Mouse (Mus musculus) hindbrain, embryonic 11.5 days (tissue): Measurements from ENCODE around the gene Ptpn14. TPM values are rescaled to one million over a fixed set of nuclear protein-coding genes. Genes with fewer than 3 reads are reported as not detected.

Experiments used
- ATAC-seq: fragments of 200-750 bp; cut with Nextera tagmentation; 2 replicates; pipeline ENCODE4 v1.8.0; 2017; ENCODE audit warnings: mild to moderate bottlenecking, moderate TSS enrichment, moderate library complexity; ENCODE audit not compliant: low FRiP score
- DNase-seq: peaks from one replicate; pipeline ENCODE4 v3.0.0-alpha.2; 2015; ENCODE audit warnings: low spot score
- H3K27ac ChIP-seq: fragments of 300-500 bp; sonication (generic); 2 replicates; pipeline ENCODE4 v1.5.1; 2014; ENCODE audit warnings: mild to moderate bottlenecking, low read depth, low read length
- H3K27me3 ChIP-seq: fragments of 300-500 bp; sonication (generic); 2 replicates; pipeline ENCODE4 v1.6.1; 2014; ENCODE audit warnings: mild to moderate bottlenecking, low read length, moderate library complexity, mixed read lengths; ENCODE audit not compliant: control insufficient read depth, insufficient read depth
- H3K36me3 ChIP-seq: fragments of 300-500 bp; sonication (generic); 2 replicates; pipeline ENCODE4 v1.6.1; 2014; ENCODE audit warnings: mild to moderate bottlenecking, low read length, moderate library complexity, mixed read lengths; ENCODE audit not compliant: control insufficient read depth, insufficient read depth
- H3K4me1 ChIP-seq: fragments of 300-500 bp; sonication (generic); replicated peaks from 2 replicates; pipeline ENCODE4 v1.6.1; 2014; ENCODE audit warnings: low read length, mixed read lengths; ENCODE audit not compliant: control insufficient read depth, insufficient read depth
- H3K4me2 ChIP-seq: fragments of 300-500 bp; sonication (generic); replicated peaks from 2 replicates; pipeline ENCODE4 v1.6.1; 2014; ENCODE audit warnings: mild to moderate bottlenecking, low read depth, low read length
- H3K4me3 ChIP-seq: fragments of 300-500 bp; sonication (generic); 2 replicates; pipeline ENCODE4 v1.5.1; 2014; ENCODE audit warnings: low read depth, low read length
- H3K9ac ChIP-seq: fragments of 300-500 bp; sonication (generic); 2 replicates; pipeline ENCODE4 v1.6.1; 2014; ENCODE audit warnings: low read depth, low read length
- H3K9me3 ChIP-seq: fragments of 300-500 bp; sonication (generic); 2 replicates; pipeline ENCODE4 v1.6.1; 2016; ENCODE audit warnings: low read length; ENCODE audit not compliant: control insufficient read depth
- WGBS: fragments of 180-500 bp; shearing (Covaris S2); extraction: QIAGEN DNeasy Blood & Tissue Kit; methylation state at CpG from one replicate; pipeline ENCODE4 v1.1.7; 2014; 5-methylcytosine and 5-hydroxymethylcytosine counted together
- polyA plus RNA-seq: library from polyadenylated mRNA; unstranded; fragments of >200 nt; fragmentation: Nextera tagmentation; extraction: Ambion mirVana; gene quantifications from 2 replicates; pipeline ENCODE4 v1.2.1, GENCODE M21; 2014

The Ptpn14 gene
- polyA plus RNA-seq, 1 experiment from 2014 or later, result 7.2 TPM

DNA sequence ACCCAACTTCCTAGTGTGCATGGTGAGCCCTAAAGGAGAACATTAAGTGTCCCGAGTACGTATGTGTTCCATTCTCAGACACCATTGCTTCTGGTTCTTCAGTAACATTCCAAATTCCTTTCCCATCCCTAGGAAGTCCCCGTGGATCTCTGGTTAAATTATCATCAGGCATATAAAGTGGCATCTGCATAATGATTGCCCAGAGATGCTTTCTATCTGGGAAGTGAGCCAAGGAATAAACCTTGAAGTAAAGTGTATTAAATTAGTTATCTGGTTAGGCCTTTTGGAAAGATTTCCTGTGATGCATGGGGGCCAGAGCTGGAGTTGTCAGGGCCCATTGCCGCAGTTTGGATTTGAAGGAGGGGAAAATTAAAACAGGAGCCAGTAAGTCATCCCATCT lies 144.0 kb downstream of the Ptpn14 start:
- H3K9ac ChIP-seq, result no peak overlapping the region
- whole genome bisulfite sequencing, result 93% methylated on average over 4 of the region's 4 CpGs
- no peaks in the 10 kb centered on the region for H3K9me3 ChIP-seq
- no peaks in the 10 kb centered on the region for H3K4me1 ChIP-seq
- H3K27me3 ChIP-seq, result no peaks in the 10 kb centered on the region
- no peak overlapping the region for H3K4me2 ChIP-seq
- no peak overlapping the region for H3K4me3 ChIP-seq
- ATAC-seq (no peak), DNase-seq (no peak)
- no peaks in the 10 kb centered on the region for H3K36me3 ChIP-seq
- H3K27ac ChIP-seq, result no peak overlapping the region

DNA sequence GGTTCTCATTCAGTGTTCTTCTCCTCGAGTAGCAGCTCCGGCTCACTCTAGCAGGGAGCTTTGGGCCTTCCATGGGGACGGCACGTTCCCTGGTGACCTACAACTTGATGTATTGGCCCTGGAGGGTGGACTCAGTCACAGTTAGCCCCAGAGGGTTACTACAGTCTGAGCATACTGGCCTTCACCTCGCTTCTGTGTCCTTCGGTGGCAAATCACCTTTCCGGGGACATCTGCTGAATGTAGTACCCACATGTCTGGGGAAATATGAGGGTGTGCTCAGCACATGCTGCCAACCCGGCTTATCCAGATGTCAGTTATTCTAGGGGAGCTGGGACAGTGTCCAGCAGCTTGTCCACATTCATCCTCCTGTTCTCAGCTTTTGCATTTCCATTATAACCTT lies 145.5 kb downstream of the Ptpn14 start:
- H3K9ac ChIP-seq, result no peak overlapping the region
- no peaks in the 10 kb centered on the region for H3K4me1 ChIP-seq
- no peaks in the 10 kb centered on the region for H3K36me3 ChIP-seq
- H3K4me3 ChIP-seq, result no peak overlapping the region
- DNase-seq (no peak), ATAC-seq (no peak)
- no peak overlapping the region for H3K27ac ChIP-seq
- no peaks in the 10 kb centered on the region for H3K9me3 ChIP-seq
- no peak overlapping the region for H3K4me2 ChIP-seq
- no peaks in the 10 kb centered on the region for H3K27me3 ChIP-seq
- 86% methylated on average over 8 of the region's 8 CpGs for WGBS

- Histone ChIP-seq H3K27me3 (no peaks in the 10 kb centered on the region), H3K4me2 (no peak overlapping the region), H3K4me1 (no peaks in the 10 kb centered on the region), H3K9ac (no peak overlapping the region), H3K9me3 (no peaks in the 10 kb centered on the region), H3K36me3 (no peaks in the 10 kb centered on the region), H3K27ac (no peak overlapping the region), H3K4me3 (no peak overlapping the region)
- DNase-seq (no peak), ATAC-seq (no peak)
- WGBS, result 30% methylated on average over 6 of the region's 6 CpGs
Observed at GRCm38 (mm10) chr1:189875439-189875861, 147.4 kb downstream of the Ptpn14 start.

- ATAC-seq, result no peak
- no peaks in the 10 kb centered on the region for H3K36me3 ChIP-seq
- WGBS, result 81% methylated on average over 8 of the region's 8 CpGs
- H3K4me2 ChIP-seq, result no peak overlapping the region
- H3K4me3 ChIP-seq, result no peak overlapping the region
- DNase-seq, result no peak
- no peaks in the 10 kb centered on the region for H3K4me1 ChIP-seq
- H3K9ac ChIP-seq, result no peak overlapping the region
- H3K27me3 ChIP-seq, result no peaks in the 10 kb centered on the region
- no peak overlapping the region for H3K27ac ChIP-seq
- no peaks in the 10 kb centered on the region for H3K9me3 ChIP-seq
Observed at GRCm38 (mm10) chr1:189876162-189876561, 148.1 kb downstream of the Ptpn14 start.

DNA sequence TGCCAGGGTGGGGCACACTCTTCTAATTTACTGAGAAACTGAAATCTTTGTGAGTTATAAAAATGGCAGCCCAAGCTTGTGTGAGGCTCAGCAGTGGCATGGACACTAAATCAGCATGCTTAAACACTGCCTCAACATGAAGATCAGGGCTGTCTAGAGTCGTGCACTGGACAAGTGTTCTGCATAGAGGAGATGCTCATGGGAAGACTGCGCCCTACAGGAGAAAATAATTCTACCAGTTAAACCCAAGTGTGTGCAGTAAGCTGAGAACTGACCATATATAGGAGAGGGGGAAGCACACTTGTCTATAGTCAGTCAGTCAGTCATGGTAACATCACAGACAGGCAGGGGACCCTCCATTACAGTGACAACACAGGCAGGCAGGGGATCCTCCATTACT lies 151.1 kb downstream of the Ptpn14 start:
- H3K27ac ChIP-seq, result no peak overlapping the region
- H3K27me3 ChIP-seq, result no peaks in the 10 kb centered on the region
- no peaks in the 10 kb centered on the region for H3K9me3 ChIP-seq
- no peak overlapping the region for H3K4me2 ChIP-seq
- no peaks in the 10 kb centered on the region for H3K36me3 ChIP-seq
- 75% methylated on average over 2 of the region's 2 CpGs for WGBS
- H3K4me1 ChIP-seq, result 0 out of 2 replicates have a peak, but pooled peaks cover 2% of the 10 kb centered on the region
- ATAC-seq, result no peak
- no peak for DNase-seq
- H3K9ac ChIP-seq, result no peak overlapping the region
- no peak overlapping the region for H3K4me3 ChIP-seq

DNA sequence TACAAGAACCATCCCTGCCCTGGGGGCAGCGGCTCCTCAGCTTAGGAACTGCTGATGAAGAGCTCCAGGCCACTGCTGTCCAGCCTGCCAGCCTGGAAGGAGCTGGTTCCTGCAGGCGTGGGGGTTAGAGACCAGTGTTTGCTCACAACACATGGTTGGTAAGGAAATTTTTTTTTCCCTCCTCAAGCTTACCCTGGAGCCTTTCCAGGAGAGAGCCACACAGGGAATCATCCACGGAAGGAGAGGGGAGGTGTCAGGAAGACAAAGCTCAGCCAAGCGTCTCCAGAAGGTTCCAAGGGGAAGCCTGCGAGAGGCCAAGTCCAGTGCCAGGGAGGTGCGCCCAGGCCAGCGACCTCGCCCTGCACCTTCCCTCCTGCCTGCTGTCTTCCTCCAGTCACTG lies 151.9 kb downstream of the Ptpn14 start:
- 81% methylated on average over 8 of the region's 8 CpGs for WGBS

DNA sequence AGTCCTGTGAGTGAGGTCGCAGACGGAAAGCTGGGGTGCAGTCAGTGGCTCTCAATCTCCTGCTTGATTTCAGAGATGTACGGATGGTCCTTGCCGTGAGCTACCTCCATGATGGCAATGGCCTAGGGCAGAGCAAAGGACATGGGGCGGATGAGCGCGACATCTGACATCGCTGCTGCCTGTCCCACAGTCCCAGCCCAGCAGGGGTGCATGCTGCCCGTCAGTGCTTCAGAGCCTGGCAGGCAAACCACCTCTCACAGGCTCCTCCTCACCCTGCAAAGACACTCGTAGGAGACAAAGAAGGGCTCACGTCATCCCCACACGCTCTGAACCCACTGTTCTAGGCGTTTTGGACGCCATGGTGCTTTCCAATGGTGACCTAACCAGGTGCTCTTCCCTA lies 152.7 kb downstream of the Ptpn14 start:
- Histone ChIP-seq H3K4me1 (peaks cover 5% of the 10 kb centered on the region; the same call in 1 of the 2 replicates), H3K9ac (no peak overlapping the region), H3K9me3 (no peaks in the 10 kb centered on the region), H3K4me2 (no peak overlapping the region), H3K27ac (no peak overlapping the region), H3K4me3 (no peak overlapping the region), H3K36me3 (no peaks in the 10 kb centered on the region), H3K27me3 (no peaks in the 10 kb centered on the region)
- no peak for ATAC-seq
- DNase-seq, result no peak
- 65% methylated on average over 14 of the region's 14 CpGs for WGBS

More for the DNA sequence above, 151.9 kb downstream of the Ptpn14 start:
- H3K36me3 ChIP-seq, result no peaks in the 10 kb centered on the region
- H3K4me3 ChIP-seq, result no peak overlapping the region
- no peak overlapping the region for H3K27ac ChIP-seq
- no peaks in the 10 kb centered on the region for H3K27me3 ChIP-seq
- no peaks in the 10 kb centered on the region for H3K9me3 ChIP-seq
- ATAC-seq (no peak), DNase-seq (no peak)
- no peak overlapping the region for H3K9ac ChIP-seq
- H3K4me2 ChIP-seq, result no peak overlapping the region
- peaks cover 5% of the 10 kb centered on the region; the same call in 1 of the 2 replicates for H3K4me1 ChIP-seq

GRCm38 (mm10) chr1:189882886-189883285 lies 154.8 kb downstream of the Ptpn14 start:
- DNase-seq (peak; percentile 58), ATAC-seq (no peak)
- 51% methylated on average over 7 of the region's 7 CpGs for WGBS
- H3K27me3 ChIP-seq, result no peaks in the 10 kb centered on the region
- no peak overlapping the region for H3K4me3 ChIP-seq
- no peaks in the 10 kb centered on the region for H3K36me3 ChIP-seq
- H3K27ac ChIP-seq, result no peak overlapping the region
- H3K4me2 ChIP-seq, result no peak overlapping the region
- no peaks in the 10 kb centered on the region for H3K9me3 ChIP-seq
- H3K9ac ChIP-seq, result no peak overlapping the region
- peaks cover 5% of the 10 kb centered on the region; the same call in 1 of the 2 replicates for H3K4me1 ChIP-seq

DNA sequence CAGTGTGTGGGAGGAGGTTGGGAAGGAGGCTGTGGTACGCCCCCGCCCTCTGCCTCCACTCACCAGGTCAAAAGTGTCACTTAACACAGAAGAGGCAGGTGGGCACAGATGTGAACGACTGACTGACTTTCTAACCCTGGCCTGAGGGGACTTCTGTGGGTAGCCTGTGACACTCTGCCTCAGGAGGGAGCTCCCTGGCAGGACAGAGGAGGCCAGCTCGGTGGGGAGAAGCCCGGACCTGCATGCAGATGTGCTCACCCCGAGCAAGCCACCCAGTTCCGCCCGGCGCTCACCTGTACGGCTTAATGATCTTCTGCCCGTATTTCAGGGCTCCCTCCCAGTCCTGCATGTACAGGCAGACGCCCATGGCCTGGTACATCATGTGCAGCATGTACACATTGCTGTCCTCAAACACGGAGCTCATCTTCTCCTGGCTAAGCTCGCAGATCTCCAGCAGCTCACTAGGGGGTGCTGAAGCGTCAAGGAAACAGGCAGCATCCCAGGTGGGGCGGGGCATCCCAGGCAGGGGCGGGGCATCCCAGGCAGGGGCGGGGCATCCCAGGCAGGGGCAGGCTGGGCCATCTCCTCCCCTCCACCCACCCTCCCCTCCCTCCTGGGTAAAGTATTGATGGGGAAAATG lies 155.6 kb downstream of the Ptpn14 start:
- ATAC-seq, result peak; percentile 30
- no peak overlapping the region for H3K27ac ChIP-seq
- DNase-seq, result peak; percentile 54
- WGBS, result 41% methylated on average over 17 of the region's 18 CpGs
- H3K4me1 ChIP-seq, result peaks cover 5% of the 10 kb centered on the region; the same call in 1 of the 2 replicates
- H3K4me3 ChIP-seq, result no peak overlapping the region
- H3K4me2 ChIP-seq, result no peak overlapping the region
- H3K9ac ChIP-seq, result no peak overlapping the region
- H3K9me3 ChIP-seq, result no peaks in the 10 kb centered on the region
- H3K36me3 ChIP-seq, result no peaks in the 10 kb centered on the region
- H3K27me3 ChIP-seq, result no peaks in the 10 kb centered on the region
